Mouse (Mus musculus) megakaryocyte, embryonic 14.5 days (primary cell): ENCODE data around the gene Pitpnc1.

Source experiments
- FLI1 ChIP-seq: IDR thresholded peaks from 2 replicates; pipeline ENCODE4 v1.6.1; 2012; ENCODE audit warnings: low read length, inconsistent platforms, mixed read lengths
- GATA1 ChIP-seq: IDR thresholded peaks from 3 replicates; pipeline ENCODE4 v1.6.1; 2012; ENCODE audit warnings: mixed read lengths, low read length, inconsistent platforms, borderline replicate concordance

DNA sequence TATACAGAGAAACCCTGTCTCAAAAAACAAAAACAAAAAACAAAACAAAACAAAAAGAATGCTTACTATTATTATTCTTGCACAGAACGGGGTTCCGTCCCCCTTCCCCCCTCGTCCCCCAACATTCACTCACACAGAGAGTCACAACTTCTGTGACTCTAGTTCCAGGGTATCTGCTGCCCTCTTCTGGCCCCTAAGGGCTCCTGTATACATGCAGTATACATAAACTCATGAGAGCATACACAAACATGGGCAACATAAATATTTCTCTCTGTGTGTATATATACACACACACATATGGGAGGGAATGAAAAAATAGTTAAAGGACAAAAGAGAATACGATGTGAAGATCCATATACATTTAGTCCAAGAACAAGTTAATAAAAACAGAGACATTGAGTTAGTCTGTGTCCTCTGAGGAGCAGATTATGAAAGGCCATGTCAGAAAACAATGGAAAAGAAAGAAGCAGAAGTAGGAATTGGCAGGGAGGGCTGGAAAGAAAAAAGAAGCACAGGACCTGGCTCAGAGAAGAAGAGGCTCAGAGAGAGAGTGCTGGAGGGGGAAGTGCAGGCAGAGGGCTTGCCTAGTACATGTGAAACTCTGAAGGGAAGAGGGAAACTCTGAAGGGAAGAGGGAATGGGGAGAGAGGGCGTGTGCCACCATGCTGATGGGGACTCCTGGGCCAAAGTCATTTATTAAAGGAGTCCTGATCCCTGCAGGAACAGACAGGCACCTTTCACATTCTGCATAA lies 68.5 kb downstream of the Pitpnc1 start:
- no peak for TF ChIP-seq GATA1
- TF ChIP-seq FLI1, result no peak
